Mouse (Mus musculus): ENCODE data around the gene Abcg8. TPM values are rescaled to one million over a fixed set of nuclear protein-coding genes. Genes with fewer than 3 reads are reported as not detected.

The Abcg8 gene
- total and polyA plus RNA-seq, 3 experiments = not detected

GRCm38 (mm10) chr17:84731361-84731760 is 55.3 kb downstream of the Abcg8 start:
- Histone ChIP-seq H3K27ac (ENCODE audit: control insufficient read depth, low read depth, low read length) (no peak overlapping the region), H3K9me3 (replicated peaks; ENCODE audit: insufficient read depth, low read length) (no peaks in the 10 kb centered on the region), H3K36me3 (ENCODE audit: control insufficient read depth in 1 of 2, insufficient read depth in 2 of 2, low read length in 2 of 2) (peaks cover 21 to 27% of the 10 kb centered on the region in 2 experiments), H3K79me2 (ENCODE audit: control insufficient read depth, insufficient read depth, low read length, poor library complexity) (no peaks in the 10 kb centered on the region), H3K4me3 (ENCODE audit: control insufficient read depth in 1 of 2, insufficient read depth in 1 of 2, low read depth in 2 of 2, low read length in 2 of 2) (no peak overlapping the region), H3K9ac (ENCODE audit: control insufficient read depth, low read depth, low read length, poor library complexity, severe bottlenecking) (no peak overlapping the region), H3K27me3 (ENCODE audit: control insufficient read depth in 1 of 2, insufficient read depth in 2 of 2, low read length in 2 of 2) (no peaks in the 10 kb centered on the region), H3K4me1 (ENCODE audit: control insufficient read depth in 1 of 2, insufficient read depth in 2 of 2, low read length in 2 of 2) (peaks cover 10 to 12% of the 10 kb centered on the region in 2 experiments)
- TF ChIP-seq KAT2A (conservative IDR thresholded peaks at IDR 0.05; ENCODE audit: low read depth, low read length) (no peak), E2F4 (IDR thresholded peaks at IDR 0.05; ENCODE audit: borderline replicate concordance, low read depth, low read length) (no peak), MEF2A (IDR thresholded peaks at IDR 0.05; ENCODE audit: extremely low read depth, insufficient replicate concordance, low read depth, low read length, poor library complexity, severe bottlenecking) (no peak), USF2 (IDR thresholded peaks at IDR 0.05; ENCODE audit: borderline replicate concordance in 1 of 2, insufficient read depth in 1 of 2, low read depth in 1 of 2, low read length in 2 of 2) (no peak), ETS1 (IDR thresholded peaks at IDR 0.05; ENCODE audit: low read depth, low read length) (no peak), POLR2AphosphoS5 (IDR thresholded peaks at IDR 0.05; ENCODE audit: borderline replicate concordance, low read depth, low read length) (no peak)
- no peak for DNase-seq (ENCODE audit: low read depth, low spot score)

GRCm38 (mm10) chr17:84732612-84733011 is 56.5 kb downstream of the Abcg8 start:
- no peaks in the 10 kb centered on the region for H3K79me2 ChIP-seq (ENCODE audit: control insufficient read depth, insufficient read depth, low read length, poor library complexity)
- TF ChIP-seq ZNF384 (IDR thresholded peaks at IDR 0.05; ENCODE audit: low read depth, low read length) (no peak), TCF12 (IDR thresholded peaks at IDR 0.05; ENCODE audit: low read depth, low read length) (peak; percentile 26; the same call in 1 of the 2 replicates), NRF1 (IDR thresholded peaks at IDR 0.05; ENCODE audit: insufficient read depth, low read depth, low read length, poor library complexity, severe bottlenecking) (peak; percentile 56; the same call in 1 of the 2 replicates), RCOR1 (IDR thresholded peaks at IDR 0.05; ENCODE audit: low read depth, low read length) (peak; percentile 75), CHD1 (IDR thresholded peaks at IDR 0.05; ENCODE audit: low read depth, low read length) (no peak), MXI1 (IDR thresholded peaks at IDR 0.05; ENCODE audit: low read depth, low read length) (peak; percentile 43; the same call in 1 of the 2 replicates), MYC (IDR thresholded peaks at IDR 0.05; ENCODE audit: low read depth, low read length) (0 out of 2 replicates have a peak, but pooled peaks have one; percentile 31), GATA1 (IDR thresholded peaks at IDR 0.05; ENCODE audit: low read depth, low read length) (peak; percentile 81), SIN3A (IDR thresholded peaks at IDR 0.05; ENCODE audit: low read length) (peak; percentile 26; the same call in 1 of the 2 replicates), MAFK (IDR thresholded peaks at IDR 0.05; ENCODE audit: borderline replicate concordance, low read depth, low read length) (0 out of 2 replicates have a peak, but pooled peaks have one; percentile 19), HCFC1 (IDR thresholded peaks at IDR 0.05; ENCODE audit: low read depth, low read length) (no peak), EP300 (IDR thresholded peaks at IDR 0.05; ENCODE audit: low read depth in 1 of 2, low read length in 2 of 2) (peak; percentile 55 to 61; a peak in 3 of 4 replicates), ETS1 (IDR thresholded peaks at IDR 0.05; ENCODE audit: low read depth, low read length) (peak; percentile 78)

More at GRCm38 (mm10) chr17:84732612-84733011, 56.5 kb downstream of the Abcg8 start:
- peak; percentile 79 for DNase-seq (ENCODE audit: low read depth, low spot score)
- no peak overlapping the region for H3K4me3 ChIP-seq (ENCODE audit: control insufficient read depth in 1 of 2, insufficient read depth in 1 of 2, low read depth in 2 of 2, low read length in 2 of 2)
- no peak overlapping the region for H3K9ac ChIP-seq (ENCODE audit: control insufficient read depth, low read depth, low read length, poor library complexity, severe bottlenecking)
- peaks cover 21 to 22% of the 10 kb centered on the region in 2 experiments for H3K36me3 ChIP-seq (ENCODE audit: control insufficient read depth in 1 of 2, insufficient read depth in 2 of 2, low read length in 2 of 2)
- no peaks in the 10 kb centered on the region for H3K9me3 ChIP-seq (replicated peaks; ENCODE audit: insufficient read depth, low read length)
- H3K4me1 ChIP-seq (ENCODE audit: control insufficient read depth in 1 of 2, insufficient read depth in 2 of 2, low read length in 2 of 2) = peaks cover 10 to 12% of the 10 kb centered on the region in 2 experiments
- no peak overlapping the region for H3K27ac ChIP-seq (ENCODE audit: control insufficient read depth, low read depth, low read length)
- no peaks in the 10 kb centered on the region for H3K27me3 ChIP-seq (ENCODE audit: control insufficient read depth in 1 of 2, insufficient read depth in 2 of 2, low read length in 2 of 2)

All from MEL (cell line).